In genomic region chr6:134923670-134924069, GRCm38 (mm10) we compare ENCODE assay signal across 10 mouse cellular contexts. TPM values are rescaled to one million over a fixed set of nuclear protein-coding genes. Genes with fewer than 3 reads are reported as not detected.
DNase-seq lines count a peak whose midpoint lies in the region; ATAC-seq lines count a peak whose summit lies in the region.
"Had no signal": no experiment of that assay in that cellular context is flagged by ENCODE, and none has a peak within 500 bp of the region (broad histone marks: within the 10 kb centered on the region; RNA-seq: fewer than 3 reads in every experiment).

No protein-coding gene starts in this region.

- H3K4me1 ChIP-seq in heart, embryonic 14.5 days (ENCODE audit: control insufficient read depth in 2 of 2, insufficient read depth in 2 of 2, low read length in 2 of 2), result peaks cover 8 to 21% of the 10 kb centered on the region in 2 experiments
- peaks cover 74% of the 10 kb centered on the region for H3K4me1 ChIP-seq in hindbrain, embryonic 10.5 days (replicated peaks)
- peaks cover 39% of the 10 kb centered on the region for H3K4me1 ChIP-seq in midbrain, embryonic 11.5 days (ENCODE audit: control insufficient read depth, insufficient read depth, low read length)

- H3K4me3 ChIP-seq in heart, embryonic 14.5 days (ENCODE audit: control insufficient read depth in 1 of 2, insufficient read depth in 1 of 2, low read depth in 1 of 2, low read length in 2 of 2), result peak overlapping the region in 1 of 2 experiments; percentile 92; a peak in 1 of 4 replicates
- peak overlapping the region; percentile 20 for H3K4me3 ChIP-seq in hindbrain, embryonic 10.5 days
- peak overlapping the region; percentile 9; the same call in 1 of the 2 replicates for H3K4me3 ChIP-seq in midbrain, embryonic 11.5 days (ENCODE audit: low read depth, low read length)

- no peaks in the 10 kb centered on the region for H3K9me3 ChIP-seq in heart, embryonic 14.5 days (ENCODE audit: control insufficient read depth, low read length)
- H3K9me3 ChIP-seq in hindbrain, embryonic 10.5 days, result no peaks in the 10 kb centered on the region
- H3K9me3 ChIP-seq in midbrain, embryonic 11.5 days (ENCODE audit: control insufficient read depth, low read length), result no peaks in the 10 kb centered on the region

- intact Hi-C loops in heart, postnatal 25 days (cut with DNase I), result loop anchor here (5.0 kb wide), 1 partner anchor 131 kb away; the partner anchor contains the start of gene Dusp16
- intact Hi-C loops in gastrocnemius, postnatal 14 days (cut with DNase I; ENCODE audit: low total_unique reads), result no loop called here

- peak overlapping the region; percentile 94 for H3K4me2 ChIP-seq in heart, embryonic 14.5 days (ENCODE audit: low read length)
- H3K4me2 ChIP-seq in midbrain, embryonic 11.5 days, result peak overlapping the region; percentile 20

- H3K9ac ChIP-seq in heart, embryonic 14.5 days (ENCODE audit: low read length), result peak overlapping the region; percentile 45; the same call in 1 of the 2 replicates
- no peak overlapping the region for H3K9ac ChIP-seq in midbrain, embryonic 11.5 days (ENCODE audit: low read length)

- H3K36me3 ChIP-seq in heart, embryonic 14.5 days (ENCODE audit: control insufficient read depth, insufficient read depth, low read length), result peaks cover 18% of the 10 kb centered on the region
- peaks cover 21% of the 10 kb centered on the region for H3K36me3 ChIP-seq in hindbrain, embryonic 10.5 days
- H3K36me3 ChIP-seq in midbrain, embryonic 11.5 days (ENCODE audit: control insufficient read depth, insufficient read depth, low read length), result no peaks in the 10 kb centered on the region

- ATAC-seq in heart, embryonic 14.5 days (ENCODE audit: insufficient number of reproducible peaks, insufficient read depth, low FRiP score, low read depth), result no peak
- no peak for ATAC-seq in midbrain, embryonic 11.5 days (ENCODE audit: low FRiP score)

- DNase-seq in heart, postnatal 25 days (ENCODE audit: low spot score), result no peak
- DNase-seq in Muller cell, postnatal 12 days (ENCODE audit: inconsistent ontology term), result peak; percentile 62
- DNase-seq in hindbrain, embryonic 10.5 days (ENCODE audit: low spot score), result no peak
- no peak for DNase-seq in midbrain, embryonic 11.5 days (ENCODE audit: low spot score, missing footprints)
- DNase-seq in left cerebral cortex, adult 8-10 months (ENCODE audit: low spot score in 2 of 2), result no peak
- DNase-seq in frontal cortex, postnatal 36 days (ENCODE audit: low spot score in 2 of 2), result no peak
- no peak for DNase-seq in gastrocnemius, postnatal 14 days
- DNase-seq: adrenal gland, adult 2 months had no signal

- 75% methylated on average over 4 of the region's 4 CpGs for WGBS in heart, embryonic 14.5 days
- WGBS in hindbrain, embryonic 10.5 days, result 76% methylated on average over 4 of the region's 4 CpGs
- WGBS in midbrain, embryonic 11.5 days, result 81% methylated on average over 4 of the region's 4 CpGs

- H3K27ac ChIP-seq in heart, embryonic 14.5 days (replicated peaks in 1 of 2; ENCODE audit: control insufficient read depth in 1 of 2, insufficient read depth in 1 of 2, low read depth in 2 of 2, low read length in 2 of 2), result no peak overlapping the region
- H3K27ac ChIP-seq in hindbrain, embryonic 10.5 days, result no peak overlapping the region
- H3K27ac ChIP-seq in midbrain, embryonic 11.5 days (ENCODE audit: low read depth, low read length), result no peak overlapping the region

- H3K27me3 ChIP-seq in heart, embryonic 14.5 days (ENCODE audit: control insufficient read depth, insufficient read depth, low read length), result no peaks in the 10 kb centered on the region
- H3K27me3 ChIP-seq in hindbrain, embryonic 10.5 days (ENCODE audit: insufficient read depth, poor library complexity, severe bottlenecking), result peaks cover 2% of the 10 kb centered on the region; the same call in 1 of the 2 replicates
- no peaks in the 10 kb centered on the region for H3K27me3 ChIP-seq in midbrain, embryonic 11.5 days (ENCODE audit: control insufficient read depth, insufficient read depth, low read length)

RNA-seq across cellular contexts. Expression of gene Cdkn1b, which starts 3.5 kb away (rescaled TPM):
- polyA plus RNA-seq in heart, embryonic 14.5 days (2014; fragmentation: Nextera tagmentation; extraction: Ambion mirVana), result 16.3 and 21.0 TPM in 2 replicates
- 10 to 100 TPM; 40.3 to 49.5 TPM for total RNA-seq in heart, postnatal 25 days (2021)
- polyA plus RNA-seq in hindbrain, embryonic 10.5 days (2016; fragmentation: Nextera tagmentation; extraction: Ambion mirVana), result 17.2 and 17.7 TPM in 2 replicates
- polyA plus RNA-seq in midbrain, embryonic 11.5 days (2014; fragmentation: Nextera tagmentation; extraction: Ambion mirVana), result 27.8 and 28.0 TPM in 2 replicates
- total RNA-seq in left cerebral cortex, adult 8-10 months (2022), result 10 to 100 TPM; 36.6 to 39.0 (median 37.9) TPM
- 10 to 100 TPM; 42.0 to 42.4 TPM for total RNA-seq in gastrocnemius, postnatal 14 days (2021)

RNA-seq across cellular contexts. Expression of gene Gpr19, which starts 25.3 kb away (rescaled TPM):
- polyA plus RNA-seq in heart, embryonic 14.5 days (2014; fragmentation: Nextera tagmentation; extraction: Ambion mirVana), result 9.1 TPM in 2 replicates
- total RNA-seq in heart, postnatal 25 days (2021), result 1 to 10 TPM; 3.3 to 5.1 TPM
- polyA plus RNA-seq in hindbrain, embryonic 10.5 days (2016; fragmentation: Nextera tagmentation; extraction: Ambion mirVana), result 24.7 and 29.9 TPM in 2 replicates
- 35.3 and 36.9 TPM in 2 replicates for polyA plus RNA-seq in midbrain, embryonic 11.5 days (2014; fragmentation: Nextera tagmentation; extraction: Ambion mirVana)
- total RNA-seq in left cerebral cortex, adult 8-10 months (2022), result 10 to 100 TPM; 22.9 to 26.3 (median 24.7) TPM
- 1 to 10 TPM; 5.5 to 5.8 TPM for total RNA-seq in gastrocnemius, postnatal 14 days (2021)

RNA-seq across cellular contexts. Expression of gene Apold1, which starts 57.8 kb away (rescaled TPM):
- polyA plus RNA-seq in heart, embryonic 14.5 days (2014; fragmentation: Nextera tagmentation; extraction: Ambion mirVana), result 8.6 and 9.1 TPM in 2 replicates
- 1 to 10 TPM; 7.0 to 8.2 TPM for total RNA-seq in heart, postnatal 25 days (2021)
- polyA plus RNA-seq in hindbrain, embryonic 10.5 days (2016; fragmentation: Nextera tagmentation; extraction: Ambion mirVana), result 2.7 and 2.9 TPM in 2 replicates
- polyA plus RNA-seq in midbrain, embryonic 11.5 days (2014; fragmentation: Nextera tagmentation; extraction: Ambion mirVana), result 2.8 and 3.2 TPM in 2 replicates
- total RNA-seq in left cerebral cortex, adult 8-10 months (2022), result 1 to 10 TPM; 3.8 to 4.8 (median 3.9) TPM
- total RNA-seq in gastrocnemius, postnatal 14 days (2021), result 1 to 10 TPM; 2.7 to 2.8 TPM
- total RNA-seq: neutrophil, adult 5-6 weeks had no signal
